Mouse (Mus musculus): Measurements from ENCODE around the gene Mdm1. TPM values are rescaled to one million over a fixed set of nuclear protein-coding genes. Genes with fewer than 3 reads are reported as not detected.
"Not testable (repeated sequence)": the region's sequence is repeated elsewhere in the genome, so short reads cannot be mapped to it uniquely, and the experiment has no call there.

Mdm1 gene
- total and polyA plus RNA-seq, 3 experiments: 2.3 to 16.3 (median 8.0) TPM

GRCm38 (mm10) chr10:118215719-118216393 lies 74.2 kb downstream of the Mdm1 start:
- DNase-seq: not testable (repeated sequence)

Other genes starting within 250 kb of the Mdm1 start
- not detected for gene Il22, start 63.1 kb downstream of the Mdm1 start, total RNA-seq (2021)
- gene Il22, start 63.1 kb downstream of the Mdm1 start, polyA plus RNA-seq (2012; rRNA removed): not detected in 2 replicates
- gene Gm32717, start 99.0 kb downstream of the Mdm1 start, total RNA-seq (2021): under 1 TPM; 0.37 to 0.48 TPM
- not detected in 2 replicates for gene Gm32717, start 99.0 kb downstream of the Mdm1 start, polyA plus RNA-seq (2012; rRNA removed)
- under 1 TPM; 0.37 to 0.48 TPM for gene Gm32802, start 116.9 kb downstream of the Mdm1 start, total RNA-seq (2021)
- gene Gm32802, start 116.9 kb downstream of the Mdm1 start, polyA plus RNA-seq (2012; rRNA removed): not detected in 2 replicates
- not detected for gene Iltifb, start 153.2 kb downstream of the Mdm1 start, total RNA-seq (2021)
- not detected in 2 replicates for gene Iltifb, start 153.2 kb downstream of the Mdm1 start, polyA plus RNA-seq (2012; rRNA removed)
- not detected for gene Gm9040, start 185.2 kb downstream of the Mdm1 start, total RNA-seq (2021)
- gene Gm9040, start 185.2 kb downstream of the Mdm1 start, polyA plus RNA-seq (2012; rRNA removed): not detected in 2 replicates
- gene Gm9044, start 190.6 kb downstream of the Mdm1 start, total RNA-seq (2021): not detected
- not detected in 2 replicates for gene Gm9044, start 190.6 kb downstream of the Mdm1 start, polyA plus RNA-seq (2012; rRNA removed)
- not detected for gene Gm9045, start 196.0 kb downstream of the Mdm1 start, total RNA-seq (2021)
- gene Gm9045, start 196.0 kb downstream of the Mdm1 start, polyA plus RNA-seq (2012; rRNA removed): not detected in 2 replicates
- not detected for gene Gm9046, start 201.4 kb downstream of the Mdm1 start, total RNA-seq (2021)
- gene Gm9046, start 201.4 kb downstream of the Mdm1 start, polyA plus RNA-seq (2012; rRNA removed): not detected in 2 replicates
- gene Gm9048, start 206.9 kb downstream of the Mdm1 start, total RNA-seq (2021): not detected
- not detected in 2 replicates for gene Gm9048, start 206.9 kb downstream of the Mdm1 start, polyA plus RNA-seq (2012; rRNA removed)
- not detected for gene Gm9049, start 212.3 kb downstream of the Mdm1 start, total RNA-seq (2021)
- not detected in 2 replicates for gene Gm9049, start 212.3 kb downstream of the Mdm1 start, polyA plus RNA-seq (2012; rRNA removed)

Data from adrenal gland, adult 2 months (tissue).